Mouse (Mus musculus) brain, embryonic 14.5 days (tissue): Measurements from ENCODE around the gene Entpd5.

Experiments
- CTCF ChIP-seq: fragments of 200-500 bp; IDR thresholded peaks from 2 replicates; pipeline ENCODE4 v1.5.1; 2012; ENCODE audit warnings: inconsistent platforms, mild to moderate bottlenecking, moderate library complexity, borderline replicate concordance; ENCODE audit not compliant: insufficient read depth, insufficient read length; ENCODE audit errors: extremely low read depth
- POLR2A ChIP-seq: fragments of 200-500 bp; IDR thresholded peaks from 2 replicates; pipeline ENCODE4 v1.6.1; 2012; ENCODE audit warnings: mild to moderate bottlenecking, inconsistent platforms, borderline replicate concordance; ENCODE audit not compliant: poor library complexity, insufficient read depth, insufficient read length, severe bottlenecking; ENCODE audit errors: extremely low read depth

- TF ChIP-seq POLR2A (no peak), CTCF (no peak)
These were observed 71.7 kb downstream of the Entpd5 start for GRCm38 (mm10) chr12:84336963-84337625.
